Mouse (Mus musculus): ENCODE measurements at regions not wholly inside any gene's neighbourhood (a gene's known extent, or its start where the extent isn't known, plus 50 kb on each side); places are given as distances from the start of the nearest gene placed in this dataset.

DNA sequence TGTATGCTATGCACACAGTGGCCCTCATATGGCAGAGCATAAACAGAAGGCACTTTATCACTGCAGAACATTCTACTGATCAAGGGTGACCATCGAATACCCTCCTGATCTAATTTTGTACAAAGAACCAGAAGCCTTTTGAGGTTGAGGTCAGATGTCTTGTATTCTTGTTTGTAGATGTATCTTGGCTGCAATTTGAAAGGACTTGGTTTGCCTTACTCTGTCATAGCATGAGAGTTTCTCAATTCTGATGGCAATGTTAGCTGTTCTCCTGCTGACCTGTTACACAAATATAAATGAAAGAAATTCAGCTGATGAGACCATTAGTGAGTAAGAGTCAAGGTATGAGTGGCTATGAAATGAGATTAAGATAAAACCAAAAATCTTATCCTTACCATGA lies 199.1 kb upstream of the Aldoart1 start:
- H3K9me3 ChIP-seq (ENCODE audit: low read length): no peaks in the 10 kb centered on the region
- no peaks in the 10 kb centered on the region for H3K27me3 ChIP-seq (ENCODE audit: insufficient read depth, low read length)
- H3K4me1 ChIP-seq (replicated peaks; ENCODE audit: low read depth, low read length): no peaks in the 10 kb centered on the region
- no peaks in the 10 kb centered on the region for H3K36me3 ChIP-seq (ENCODE audit: insufficient read depth, low read length)
- no peak for TF ChIP-seq POU5F1 (IDR thresholded peaks at IDR 0.05; ENCODE audit: borderline replicate concordance, low read length)
- TF ChIP-seq CTCF (conservative IDR thresholded peaks at IDR 0.05; ENCODE audit: low read length): no peak
- TF ChIP-seq NANOG (IDR thresholded peaks at IDR 0.05; ENCODE audit: borderline replicate concordance, low read length): no peak
- H3K4me3 ChIP-seq (replicated peaks; ENCODE audit: low read length): no peak overlapping the region

- Histone ChIP-seq H3K9me3 (ENCODE audit: low read length) (no peaks in the 10 kb centered on the region), H3K27me3 (ENCODE audit: insufficient read depth, low read length) (no peaks in the 10 kb centered on the region), H3K36me3 (ENCODE audit: insufficient read depth, low read length) (no peaks in the 10 kb centered on the region), H3K4me1 (replicated peaks; ENCODE audit: low read depth, low read length) (no peaks in the 10 kb centered on the region), H3K4me3 (replicated peaks; ENCODE audit: low read length) (no peak overlapping the region)
- TF ChIP-seq CTCF (conservative IDR thresholded peaks at IDR 0.05; ENCODE audit: low read length): no peak
- TF ChIP-seq POU5F1 (IDR thresholded peaks at IDR 0.05; ENCODE audit: borderline replicate concordance, low read length): no peak
- no peak for TF ChIP-seq NANOG (IDR thresholded peaks at IDR 0.05; ENCODE audit: borderline replicate concordance, low read length)
Observed at GRCm38 (mm10) chr4:73047804-73048203, 195.4 kb upstream of the Aldoart1 start.

DNA sequence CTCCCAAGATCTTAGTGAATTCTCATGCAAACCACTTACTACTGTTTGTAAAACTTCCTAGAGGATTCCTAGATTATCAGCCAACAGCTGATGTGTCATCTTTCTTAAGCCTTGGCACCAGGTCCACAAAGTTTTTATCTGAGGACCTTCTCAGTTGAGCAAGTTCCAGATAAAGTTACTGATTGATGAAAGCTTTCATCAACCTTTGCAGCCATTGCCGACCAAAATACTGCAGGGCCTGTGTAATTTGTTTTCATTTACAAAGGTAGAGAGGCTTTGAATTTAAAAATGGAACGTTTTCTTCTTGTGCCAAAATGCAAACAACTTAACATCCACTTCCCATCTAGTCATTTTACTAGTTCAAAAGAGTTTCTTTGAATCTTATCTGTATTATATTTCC lies 191.9 kb upstream of the Aldoart1 start:
- TF ChIP-seq POU5F1 (IDR thresholded peaks at IDR 0.05; ENCODE audit: borderline replicate concordance, low read length) (no peak), CTCF (conservative IDR thresholded peaks at IDR 0.05; ENCODE audit: low read length) (no peak), NANOG (IDR thresholded peaks at IDR 0.05; ENCODE audit: borderline replicate concordance, low read length) (no peak)
- no peaks in the 10 kb centered on the region for H3K36me3 ChIP-seq (ENCODE audit: insufficient read depth, low read length)
- H3K4me3 ChIP-seq (replicated peaks; ENCODE audit: low read length): no peak overlapping the region
- no peaks in the 10 kb centered on the region for H3K9me3 ChIP-seq (ENCODE audit: low read length)
- no peaks in the 10 kb centered on the region for H3K4me1 ChIP-seq (replicated peaks; ENCODE audit: low read depth, low read length)
- H3K27me3 ChIP-seq (ENCODE audit: insufficient read depth, low read length): no peaks in the 10 kb centered on the region

GRCm38 (mm10) chr4:73042672-73043071 lies 190.2 kb upstream of the Aldoart1 start:
- Histone ChIP-seq H3K9me3 (ENCODE audit: low read length) (no peaks in the 10 kb centered on the region), H3K27me3 (ENCODE audit: insufficient read depth, low read length) (no peaks in the 10 kb centered on the region), H3K4me3 (replicated peaks; ENCODE audit: low read length) (no peak overlapping the region), H3K4me1 (replicated peaks; ENCODE audit: low read depth, low read length) (no peaks in the 10 kb centered on the region), H3K36me3 (ENCODE audit: insufficient read depth, low read length) (no peaks in the 10 kb centered on the region)
- peak; percentile 10; the same call in 1 of the 2 replicates for TF ChIP-seq CTCF (conservative IDR thresholded peaks at IDR 0.05; ENCODE audit: low read length)
- TF ChIP-seq POU5F1 (IDR thresholded peaks at IDR 0.05; ENCODE audit: borderline replicate concordance, low read length): no peak

GRCm38 (mm10) chr4:73041486-73041885 lies 189.1 kb upstream of the Aldoart1 start:
- Histone ChIP-seq H3K4me3 (replicated peaks; ENCODE audit: low read length) (no peak overlapping the region), H3K4me1 (replicated peaks; ENCODE audit: low read depth, low read length) (no peaks in the 10 kb centered on the region), H3K36me3 (ENCODE audit: insufficient read depth, low read length) (no peaks in the 10 kb centered on the region), H3K9me3 (ENCODE audit: low read length) (no peaks in the 10 kb centered on the region), H3K27me3 (ENCODE audit: insufficient read depth, low read length) (no peaks in the 10 kb centered on the region)
- TF ChIP-seq NANOG (IDR thresholded peaks at IDR 0.05; ENCODE audit: borderline replicate concordance, low read length) (no peak), POU5F1 (IDR thresholded peaks at IDR 0.05; ENCODE audit: borderline replicate concordance, low read length) (no peak), CTCF (conservative IDR thresholded peaks at IDR 0.05; ENCODE audit: low read length) (no peak)

DNA sequence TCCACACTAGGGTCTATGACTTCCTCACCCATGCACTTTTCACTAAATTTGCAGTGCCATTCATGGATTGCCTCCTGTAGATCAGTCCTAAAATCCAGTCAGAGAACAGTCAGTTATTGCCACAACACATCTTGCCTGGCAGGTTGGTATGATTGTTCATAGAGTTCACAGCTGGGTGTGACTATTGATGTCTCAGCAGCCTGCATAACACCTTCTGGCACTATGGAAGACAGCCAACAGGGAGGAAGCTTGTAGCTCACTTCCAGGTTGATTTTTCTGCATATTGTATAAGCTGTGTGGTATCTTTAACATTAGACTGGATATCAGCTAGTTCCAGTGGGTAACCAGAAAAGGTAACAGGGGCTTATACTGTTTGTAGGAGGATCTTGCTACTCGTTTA lies 145.3 kb upstream of the Aldoart1 start:
- no peak for TF ChIP-seq CTCF (conservative IDR thresholded peaks at IDR 0.05; ENCODE audit: low read length)
- TF ChIP-seq NANOG (IDR thresholded peaks at IDR 0.05; ENCODE audit: borderline replicate concordance, low read length): no peak
- TF ChIP-seq POU5F1 (IDR thresholded peaks at IDR 0.05; ENCODE audit: borderline replicate concordance, low read length): no peak
- Histone ChIP-seq H3K4me1 (replicated peaks; ENCODE audit: low read depth, low read length) (no peaks in the 10 kb centered on the region), H3K4me3 (replicated peaks; ENCODE audit: low read length) (no peak overlapping the region), H3K27me3 (ENCODE audit: insufficient read depth, low read length) (no peaks in the 10 kb centered on the region), H3K9me3 (ENCODE audit: low read length) (no peaks in the 10 kb centered on the region), H3K36me3 (ENCODE audit: insufficient read depth, low read length) (no peaks in the 10 kb centered on the region)

- TF ChIP-seq POU5F1 (IDR thresholded peaks at IDR 0.05; ENCODE audit: borderline replicate concordance, low read length) (no peak), CTCF (conservative IDR thresholded peaks at IDR 0.05; ENCODE audit: low read length) (no peak), NANOG (IDR thresholded peaks at IDR 0.05; ENCODE audit: borderline replicate concordance, low read length) (no peak)
- no peaks in the 10 kb centered on the region for H3K4me1 ChIP-seq (replicated peaks; ENCODE audit: low read depth, low read length)
- no peaks in the 10 kb centered on the region for H3K36me3 ChIP-seq (ENCODE audit: insufficient read depth, low read length)
- no peaks in the 10 kb centered on the region for H3K9me3 ChIP-seq (ENCODE audit: low read length)
- no peaks in the 10 kb centered on the region for H3K27me3 ChIP-seq (ENCODE audit: insufficient read depth, low read length)
- no peak overlapping the region for H3K4me3 ChIP-seq (replicated peaks; ENCODE audit: low read length)
Observed at GRCm38 (mm10) chr4:72996102-72996501, 143.7 kb upstream of the Aldoart1 start.

DNA sequence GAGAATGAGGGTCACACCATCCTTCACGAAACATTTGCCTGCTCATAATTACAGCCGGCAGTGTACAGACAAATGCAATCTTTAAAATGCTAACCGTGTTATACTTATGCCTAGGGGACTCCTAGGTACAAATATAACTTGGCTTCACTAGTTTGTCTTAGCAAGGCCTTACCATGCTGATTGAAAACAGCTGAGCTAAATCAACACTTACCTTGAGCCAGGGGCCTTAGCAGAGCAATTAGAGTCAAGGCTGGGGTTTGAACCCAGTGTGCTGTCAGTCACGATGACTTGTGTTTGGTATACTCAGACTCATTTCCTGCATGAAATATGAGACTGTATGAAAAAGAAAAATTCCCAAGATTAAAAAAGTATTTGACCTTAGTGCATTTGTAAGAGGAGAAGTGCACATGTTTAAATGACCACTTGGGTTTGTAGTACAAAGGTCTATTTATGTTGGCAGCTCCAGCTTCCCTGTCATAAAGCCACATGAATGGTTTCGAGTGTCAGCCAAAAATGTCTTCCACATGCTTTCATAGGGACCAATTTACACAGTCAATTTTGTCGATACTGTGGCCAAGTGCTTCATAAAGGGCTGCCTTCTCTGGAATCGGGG lies 94.0 kb upstream of the Aldoart1 start:
- H3K4me1 ChIP-seq (replicated peaks; ENCODE audit: low read depth, low read length): no peaks in the 10 kb centered on the region
- no peaks in the 10 kb centered on the region for H3K9me3 ChIP-seq (ENCODE audit: low read length)
- no peak for TF ChIP-seq POU5F1 (IDR thresholded peaks at IDR 0.05; ENCODE audit: borderline replicate concordance, low read length)
- no peak for TF ChIP-seq CTCF (conservative IDR thresholded peaks at IDR 0.05; ENCODE audit: low read length)
- no peak for TF ChIP-seq NANOG (IDR thresholded peaks at IDR 0.05; ENCODE audit: borderline replicate concordance, low read length)
- H3K4me3 ChIP-seq (replicated peaks; ENCODE audit: low read length): no peak overlapping the region
- H3K27me3 ChIP-seq (ENCODE audit: insufficient read depth, low read length): no peaks in the 10 kb centered on the region
- H3K36me3 ChIP-seq (ENCODE audit: insufficient read depth, low read length): no peaks in the 10 kb centered on the region

DNA sequence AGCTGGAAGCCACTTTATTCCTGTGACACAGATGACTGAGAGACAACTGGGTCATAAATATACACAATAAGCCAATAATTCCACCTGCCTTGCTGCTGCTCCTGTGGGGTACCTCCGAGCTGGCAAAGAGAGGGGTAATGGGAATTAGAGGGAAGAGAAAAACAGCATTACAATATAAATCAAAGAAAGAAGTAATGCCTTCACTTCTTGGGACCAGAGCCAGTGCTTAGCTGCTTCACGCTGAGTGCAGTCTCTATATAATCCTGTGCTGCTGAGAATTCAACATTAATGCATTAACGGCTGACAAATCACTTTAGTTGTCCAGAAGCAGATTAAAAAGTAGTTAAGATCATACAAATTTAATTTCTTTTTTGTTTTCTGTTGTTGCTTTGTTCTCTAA lies 71.0 kb upstream of the Aldoart1 start:
- peaks cover 5% of the 10 kb centered on the region; the same call in 1 of the 2 replicates for H3K9me3 ChIP-seq (ENCODE audit: low read length)
- H3K4me1 ChIP-seq (replicated peaks; ENCODE audit: low read depth, low read length): no peaks in the 10 kb centered on the region
- no peaks in the 10 kb centered on the region for H3K36me3 ChIP-seq (ENCODE audit: insufficient read depth, low read length)
- TF ChIP-seq POU5F1 (IDR thresholded peaks at IDR 0.05; ENCODE audit: borderline replicate concordance, low read length) (no peak), NANOG (IDR thresholded peaks at IDR 0.05; ENCODE audit: borderline replicate concordance, low read length) (no peak), CTCF (conservative IDR thresholded peaks at IDR 0.05; ENCODE audit: low read length) (no peak)
- H3K4me3 ChIP-seq (replicated peaks; ENCODE audit: low read length): no peak overlapping the region
- no peaks in the 10 kb centered on the region for H3K27me3 ChIP-seq (ENCODE audit: insufficient read depth, low read length)
